ENCODE assay signal across 9 mouse cellular contexts in genomic region chr16:32164396-32165027, GRCm38 (mm10). TPM values are rescaled to one million over a fixed set of nuclear protein-coding genes. Genes with fewer than 3 reads are reported as not detected.
DNase-seq lines count a peak whose midpoint lies in the region; ATAC-seq and TF ChIP-seq lines count a peak whose summit lies in the region.
"Had no signal": no experiment of that assay in that cellular context is flagged by ENCODE, and none has a peak within 500 bp of the region (broad histone marks: within the 10 kb centered on the region; RNA-seq: fewer than 3 reads in every experiment).

No protein-coding gene starts in this region.

- H3K27ac ChIP-seq in forebrain, embryonic 10.5 days: 0 out of 2 replicates have a peak overlapping the region, but pooled peaks have one; percentile 79
- H3K27ac ChIP-seq in forebrain, embryonic 15.5 days (replicated peaks): no peak overlapping the region
- H3K27ac ChIP-seq in heart, embryonic 15.5 days: peak overlapping the region; percentile 61; the same call in 1 of the 2 replicates
- peak overlapping the region; percentile 29 for H3K27ac ChIP-seq in liver, embryonic 14.5 days
- peak overlapping the region; percentile 98 for H3K27ac ChIP-seq in spleen, adult 2 months (ENCODE audit: insufficient read depth, low read length)

- no peak for TF ChIP-seq CTCF in G1E (IDR thresholded peaks at IDR 0.05; ENCODE audit: low read depth, low read length)
- TF ChIP-seq CTCF in liver, embryonic 14.5 days (IDR thresholded peaks at IDR 0.05; ENCODE audit: low read depth): no peak
- TF ChIP-seq CTCF in spleen, adult 2 months (IDR thresholded peaks at IDR 0.05; ENCODE audit: extremely low read depth, insufficient read depth, insufficient read length, insufficient replicate concordance): no peak

- no peaks in the 10 kb centered on the region for H3K9me3 ChIP-seq in forebrain, embryonic 10.5 days
- no peaks in the 10 kb centered on the region for H3K9me3 ChIP-seq in forebrain, embryonic 15.5 days
- H3K9me3 ChIP-seq in G1E (replicated peaks): no peaks in the 10 kb centered on the region; the same call in 1 of the 2 replicates
- no peaks in the 10 kb centered on the region for H3K9me3 ChIP-seq in heart, embryonic 15.5 days (replicated peaks)
- H3K9me3 ChIP-seq in liver, embryonic 14.5 days (ENCODE audit: control insufficient read depth, low read length): no peaks in the 10 kb centered on the region

- no peak for DNase-seq in forebrain, embryonic 10.5 days (ENCODE audit: extremely low spot score, low spot score)
- no peak for DNase-seq in G1E (ENCODE audit: low spot score)
- no peak for DNase-seq in liver, embryonic 14.5 days (ENCODE audit: low read depth in 3 of 3, low spot score in 3 of 3)
- DNase-seq in spleen, adult 2 months (ENCODE audit: low read depth in 1 of 2, low spot score in 2 of 2): peak in 1 of 2 experiments; percentile 30
- no peak for DNase-seq in embryo, embryonic 11 days
- DNase-seq in adrenal gland, postnatal 4 days (ENCODE audit: low spot score in 2 of 2): no peak

- ATAC-seq in forebrain, embryonic 15.5 days (replicated peaks): no peak
- no peak for ATAC-seq in G1E (ENCODE audit: extremely low read depth, insufficient number of reproducible peaks, low FRiP score, poor library complexity, severe bottlenecking)
- ATAC-seq in heart, embryonic 15.5 days (replicated peaks; ENCODE audit: insufficient number of reproducible peaks, insufficient read depth, low FRiP score, low read depth): no peak
- ATAC-seq in liver, embryonic 14.5 days (ENCODE audit: insufficient read depth): peak; percentile 34
- ATAC-seq: Patski had no signal

- 64% methylated on average over 19 of the region's 19 CpGs for WGBS in forebrain, embryonic 10.5 days
- WGBS in forebrain, embryonic 15.5 days: 73% methylated on average over 19 of the region's 19 CpGs
- 61% methylated on average over 19 of the region's 19 CpGs for WGBS in heart, embryonic 15.5 days
- 16% methylated on average over 19 of the region's 19 CpGs for WGBS in liver, embryonic 14.5 days (ENCODE audit: insufficient replicate concordance)
- WGBS in spleen, adult 2 months: 3% methylated on average over 19 of the region's 19 CpGs

- peaks cover 27% of the 10 kb centered on the region for H3K27me3 ChIP-seq in forebrain, embryonic 10.5 days (ENCODE audit: poor library complexity, severe bottlenecking)
- no peaks in the 10 kb centered on the region for H3K27me3 ChIP-seq in forebrain, embryonic 15.5 days
- no peaks in the 10 kb centered on the region for H3K27me3 ChIP-seq in G1E (ENCODE audit: insufficient read depth, low read length)
- peaks cover 3% of the 10 kb centered on the region; the same call in 1 of the 2 replicates for H3K27me3 ChIP-seq in heart, embryonic 15.5 days
- H3K27me3 ChIP-seq in liver, embryonic 14.5 days (ENCODE audit: control insufficient read depth, insufficient read depth, low read length): no peaks in the 10 kb centered on the region
- no peaks in the 10 kb centered on the region for H3K27me3 ChIP-seq in spleen, adult 2 months (ENCODE audit: control insufficient read depth, insufficient read depth, low read length)

- no peak overlapping the region; the same call in 1 of the 2 replicates for H3K4me2 ChIP-seq in forebrain, embryonic 15.5 days (replicated peaks)
- H3K4me2 ChIP-seq in heart, embryonic 15.5 days: peak overlapping the region; percentile 79
- H3K4me2 ChIP-seq in liver, embryonic 14.5 days (ENCODE audit: low read depth): peak overlapping the region; percentile 92

- no peaks in the 10 kb centered on the region for H3K36me3 ChIP-seq in forebrain, embryonic 10.5 days (replicated peaks)
- H3K36me3 ChIP-seq in forebrain, embryonic 15.5 days: no peaks in the 10 kb centered on the region
- peaks cover 40% of the 10 kb centered on the region for H3K36me3 ChIP-seq in G1E (replicated peaks)
- no peaks in the 10 kb centered on the region for H3K36me3 ChIP-seq in heart, embryonic 15.5 days
- no peaks in the 10 kb centered on the region for H3K36me3 ChIP-seq in liver, embryonic 14.5 days (replicated peaks; ENCODE audit: control insufficient read depth, insufficient read depth, low read depth)
- peaks cover 10% of the 10 kb centered on the region for H3K36me3 ChIP-seq in spleen, adult 2 months (ENCODE audit: control insufficient read depth, insufficient read depth, low read length)

- TF ChIP-seq POLR2A in spleen, adult 2 months (IDR thresholded peaks at IDR 0.05; ENCODE audit: low read depth, low read length): no peak

- TF ChIP-seq EP300 in liver, embryonic 14.5 days (IDR thresholded peaks at IDR 0.05; ENCODE audit: low read depth): no peak

- H3K9ac ChIP-seq in forebrain, embryonic 15.5 days (replicated peaks): no peak overlapping the region
- 0 out of 2 replicates have a peak overlapping the region, but pooled peaks have one; percentile 61 for H3K9ac ChIP-seq in heart, embryonic 15.5 days
- peak overlapping the region; percentile 84 for H3K9ac ChIP-seq in liver, embryonic 14.5 days (replicated peaks)

- peaks cover 17% of the 10 kb centered on the region for H3K4me1 ChIP-seq in forebrain, embryonic 10.5 days
- peaks cover 7% of the 10 kb centered on the region for H3K4me1 ChIP-seq in forebrain, embryonic 15.5 days
- peaks cover 69% of the 10 kb centered on the region for H3K4me1 ChIP-seq in G1E (ENCODE audit: insufficient read depth, low read depth, low read length)
- H3K4me1 ChIP-seq in heart, embryonic 15.5 days (replicated peaks): peaks cover 14% of the 10 kb centered on the region
- peaks cover 14 to 18% of the 10 kb centered on the region in 2 experiments for H3K4me1 ChIP-seq in liver, embryonic 14.5 days (replicated peaks; ENCODE audit: control insufficient read depth in 2 of 2, insufficient read depth in 2 of 2, low read length in 1 of 2)
- peaks cover 18% of the 10 kb centered on the region; the same call in 1 of the 2 replicates for H3K4me1 ChIP-seq in spleen, adult 2 months (ENCODE audit: control insufficient read depth, insufficient read depth, insufficient read length)

- H3K4me3 ChIP-seq in forebrain, embryonic 10.5 days: peak overlapping the region; percentile 54
- no peak overlapping the region for H3K4me3 ChIP-seq in forebrain, embryonic 15.5 days
- H3K4me3 ChIP-seq in G1E (ENCODE audit: low read depth, low read length): peak overlapping the region; percentile 87
- peak overlapping the region; percentile 56 for H3K4me3 ChIP-seq in heart, embryonic 15.5 days
- peak overlapping the region; percentile 57 to 67 for H3K4me3 ChIP-seq in liver, embryonic 14.5 days (ENCODE audit: insufficient read depth in 1 of 2, low read depth in 2 of 2, low read length in 2 of 2)
- peak overlapping the region; percentile 90 for H3K4me3 ChIP-seq in spleen, adult 2 months (ENCODE audit: extremely low read depth, insufficient read depth, insufficient read length)

RNA-seq across cellular contexts. Expression of gene Nrros, which starts 0.9 kb away (rescaled TPM):
- 7.3 and 9.3 TPM in 2 replicates for polyA plus RNA-seq in forebrain, embryonic 10.5 days (2016; fragmentation: Nextera tagmentation; extraction: Ambion mirVana)
- polyA plus RNA-seq in forebrain, embryonic 15.5 days (2015; fragmentation: Nextera tagmentation; extraction: Ambion mirVana): 7.8 and 8.2 TPM in 2 replicates
- 88.7 and 94.5 TPM in 2 replicates for total RNA-seq in G1E (2014; fragmentation: Nextera tagmentation)
- total RNA-seq in G1E (2017): 101 and 123 TPM in 2 replicates
- polyA plus RNA-seq in G1E (2012): 104 and 127 TPM in 2 replicates
- 7.6 and 18.4 TPM in 2 replicates for polyA plus RNA-seq in heart, embryonic 15.5 days (2015; fragmentation: Nextera tagmentation; extraction: Ambion mirVana)
- 11.6 and 13.2 TPM in 2 replicates for polyA plus RNA-seq in liver, embryonic 14.5 days (2012; rRNA removed)
- 18.8 and 18.9 TPM in 2 replicates for polyA plus RNA-seq in liver, embryonic 14.5 days (2014; fragmentation: Nextera tagmentation; extraction: Ambion mirVana)
- polyA plus RNA-seq in spleen, adult 2 months (2012; rRNA removed): 105 and 133 TPM in 2 replicates
- 10 to 100 TPM; 12.3 to 13.7 TPM for total RNA-seq in adrenal gland, postnatal 4 days (2021)
- polyA plus RNA-seq: Patski had no signal

RNA-seq across cellular contexts. Expression of gene Bex6, which starts 15.1 kb away (rescaled TPM):
- polyA plus RNA-seq in forebrain, embryonic 10.5 days (2016; fragmentation: Nextera tagmentation; extraction: Ambion mirVana): 0.62 TPM in 1 of 2 replicates, not detected in the other
- not detected in 2 replicates for polyA plus RNA-seq in forebrain, embryonic 15.5 days (2015; fragmentation: Nextera tagmentation; extraction: Ambion mirVana)
- total RNA-seq in G1E (2014; fragmentation: Nextera tagmentation) (not detected in 2 replicates), G1E (2017) (not detected in 2 replicates)
- not detected in 2 replicates for polyA plus RNA-seq in G1E (2012)
- polyA plus RNA-seq in heart, embryonic 15.5 days (2015; fragmentation: Nextera tagmentation; extraction: Ambion mirVana): 0.42 TPM in 1 of 2 replicates, not detected in the other
- 0.52 and 0.90 TPM in 2 replicates for polyA plus RNA-seq in liver, embryonic 14.5 days (2012; rRNA removed)
- 0.70 and 0.71 TPM in 2 replicates for polyA plus RNA-seq in liver, embryonic 14.5 days (2014; fragmentation: Nextera tagmentation; extraction: Ambion mirVana)
- polyA plus RNA-seq in spleen, adult 2 months (2012; rRNA removed): 0.85 and 1.5 TPM in 2 replicates
- total RNA-seq in adrenal gland, postnatal 4 days (2021): not detected
- polyA plus RNA-seq: Patski had no signal
